Mouse (Mus musculus) kidney, adult 2 months (tissue): ENCODE measurements around the gene Unc45b.

ENCODE experiments used
- CTCF ChIP-seq: fragments of 200-500 bp; conservative IDR thresholded peaks from 2 replicates; pipeline ENCODE4 v1.5.1; 2011; ENCODE audit warnings: low read depth, mild to moderate bottlenecking, control low read depth, low read length, moderate library complexity, mixed read lengths; ENCODE audit not compliant: insufficient read depth, insufficient read length
- POLR2A ChIP-seq: fragments of 200-500 bp; IDR thresholded peaks from one replicate; pipeline ENCODE4 v1.6.1; 2011; ENCODE audit warnings: low read depth, low read length, control low read depth

GRCm38 (mm10) chr11:82883180-82883579 is 27.2 kb upstream of the Unc45b start:
- TF ChIP-seq POLR2A, result no peak
- no peak for TF ChIP-seq CTCF
